Mouse (Mus musculus) bone marrow, adult 2 months (tissue): ENCODE results near the gene Ddx18. TPM values are rescaled to one million over a fixed set of nuclear protein-coding genes. Genes with fewer than 3 reads are reported as not detected.

Experiments
- H3K27ac ChIP-seq: fragments of 200-500 bp; 2 replicates; pipeline ENCODE4 v1.5.1; 2012; ENCODE audit warnings: low read depth, mild to moderate bottlenecking, control low read depth, inconsistent platforms, low read length; ENCODE audit not compliant: control insufficient read depth, poor library complexity, insufficient read depth
- H3K4me1 ChIP-seq: fragments of 200-500 bp; 2 replicates; pipeline ENCODE4 v1.6.1; 2011; ENCODE audit warnings: low read length; ENCODE audit not compliant: control insufficient read depth, insufficient read depth
- H3K4me3 ChIP-seq: fragments of 200-500 bp; replicated peaks from 2 replicates; pipeline ENCODE3; 2011; ENCODE audit warnings: mild to moderate bottlenecking, low read depth, low read length, control low read depth; ENCODE audit not compliant: control insufficient read depth
- CTCF ChIP-seq: fragments of 200-500 bp; IDR thresholded peaks from 2 replicates; pipeline ENCODE4 v1.5.1; 2011; ENCODE audit warnings: low read length, control low read depth; ENCODE audit not compliant: control insufficient read depth, insufficient read depth
- POLR2A ChIP-seq: fragments of 200-500 bp; IDR thresholded peaks from 2 replicates; pipeline ENCODE4 v1.6.1; 2011; ENCODE audit warnings: low read depth, mild to moderate bottlenecking, control low read depth, low read length, borderline replicate concordance; ENCODE audit not compliant: control insufficient read depth
- WGBS: fragments of 180-500 bp; shearing (Covaris S2); methylation state at CpG from one replicate; pipeline ENCODE4 v1.1.7; 2018; 5-methylcytosine and 5-hydroxymethylcytosine counted together
- polyA plus RNA-seq: library from polyadenylated mRNA; stranded (reverse); fragments of >200 nt; gene quantifications from 2 replicates; pipeline ENCODE4 v1.2.4, GENCODE M21; 2011; ENCODE audit warnings: low replicate concordance; ENCODE audit not compliant: missing spikeins, insufficient read depth, insufficient read length

Ddx18 gene
- polyA plus RNA-seq = 17.0 and 41.0 TPM in 2 replicates

- TF ChIP-seq POLR2A (peak; percentile 42; the same call in 1 of the 2 replicates), CTCF (peak; percentile 86)
- H3K4me3 ChIP-seq = peak within 1 kb of the TSS; percentile 86
- 0 out of 2 replicates have a peak within 1 kb of the TSS, but pooled peaks have one; percentile 40 for H3K27ac ChIP-seq
- 7% methylated on average over 53 of the region's 53 CpGs for WGBS
- H3K4me1 ChIP-seq = no peaks in the 10 kb centered on the region
These were observed at the start of gene Ddx18 for GRCm38 (mm10) chr1:121567521-121568489. Gene Ddx18 (minus strand): TSS chr1:121567989.

GRCm38 (mm10) chr1:121608000-121608399 is 40.2 kb upstream of the Ddx18 start:
- no peak for TF ChIP-seq CTCF
- TF ChIP-seq POLR2A = no peak
- no peak overlapping the region for H3K4me3 ChIP-seq
- WGBS = 43% methylated on average over 7 of the region's 7 CpGs
- no peaks in the 10 kb centered on the region for H3K4me1 ChIP-seq
- no peak overlapping the region for H3K27ac ChIP-seq

- Histone ChIP-seq H3K27ac (no peak overlapping the region), H3K4me1 (no peaks in the 10 kb centered on the region), H3K4me3 (no peak overlapping the region)
- TF ChIP-seq POLR2A (no peak), CTCF (no peak)
- 71% methylated on average over 6 of the region's 6 CpGs for WGBS
These were observed 37.3 kb upstream of the Ddx18 start for GRCm38 (mm10) chr1:121605118-121605517.

GRCm38 (mm10) chr1:121601893-121602292 is 34.1 kb upstream of the Ddx18 start:
- Histone ChIP-seq H3K4me3 (no peak overlapping the region), H3K4me1 (no peaks in the 10 kb centered on the region), H3K27ac (no peak overlapping the region)
- WGBS = 80% methylated on average over 6 of the region's 6 CpGs
- TF ChIP-seq CTCF (no peak), POLR2A (no peak)

- no peak for TF ChIP-seq CTCF
- no peak for TF ChIP-seq POLR2A
- WGBS = 29% methylated on average over 1 of the region's 1 CpGs
- Histone ChIP-seq H3K27ac (no peak overlapping the region), H3K4me3 (no peak overlapping the region), H3K4me1 (no peaks in the 10 kb centered on the region)
These were observed 33.3 kb upstream of the Ddx18 start for GRCm38 (mm10) chr1:121601084-121601483.

GRCm38 (mm10) chr1:121598421-121598820 is 30.6 kb upstream of the Ddx18 start:
- no peak overlapping the region for H3K4me3 ChIP-seq
- TF ChIP-seq CTCF (no peak), POLR2A (no peak)
- H3K4me1 ChIP-seq = no peaks in the 10 kb centered on the region
- WGBS = 34% methylated on average over 3 of the region's 3 CpGs
- H3K27ac ChIP-seq = no peak overlapping the region

- Histone ChIP-seq H3K4me3 (no peak overlapping the region), H3K4me1 (no peaks in the 10 kb centered on the region), H3K27ac (no peak overlapping the region)
- no peak for TF ChIP-seq CTCF
- TF ChIP-seq POLR2A = no peak
- 29% methylated on average over 4 of the region's 4 CpGs for WGBS
These were observed 29.3 kb upstream of the Ddx18 start for GRCm38 (mm10) chr1:121596951-121597625.

GRCm38 (mm10) chr1:121584838-121585237 is 17.0 kb upstream of the Ddx18 start:
- 56% methylated on average over 6 of the region's 6 CpGs for WGBS
- no peaks in the 10 kb centered on the region for H3K4me1 ChIP-seq
- no peak overlapping the region for H3K27ac ChIP-seq
- H3K4me3 ChIP-seq = no peak overlapping the region
- no peak for TF ChIP-seq CTCF
- TF ChIP-seq POLR2A = no peak
